Mouse (Mus musculus) midbrain, embryonic 11.5 days (tissue): Measurements from ENCODE around the gene Corin. TPM values are rescaled to one million over a fixed set of nuclear protein-coding genes. Genes with fewer than 3 reads are reported as not detected.

Experiments
- ATAC-seq: fragments of 200-750 bp; cut with Nextera tagmentation; 2 replicates; pipeline ENCODE4 v1.8.0; 2017; ENCODE audit warnings: moderate TSS enrichment, moderate library complexity; ENCODE audit not compliant: low FRiP score
- DNase-seq: peaks from one replicate; pipeline ENCODE4 v3.0.0; 2015; ENCODE audit warnings: low spot score; ENCODE audit errors: missing footprints
- H3K27ac ChIP-seq: fragments of 300-500 bp; sonication (generic); 2 replicates; pipeline ENCODE4 v1.5.1; 2014; ENCODE audit warnings: low read depth, low read length
- H3K27me3 ChIP-seq: fragments of 300-500 bp; sonication (generic); 2 replicates; pipeline ENCODE4 v1.6.1; 2014; ENCODE audit warnings: mild to moderate bottlenecking, low read length, moderate library complexity, mixed read lengths; ENCODE audit not compliant: control insufficient read depth, insufficient read depth
- H3K36me3 ChIP-seq: fragments of 300-500 bp; sonication (generic); 2 replicates; pipeline ENCODE4 v1.6.1; 2014; ENCODE audit warnings: mild to moderate bottlenecking, low read length, moderate library complexity, mixed read lengths; ENCODE audit not compliant: control insufficient read depth, insufficient read depth
- H3K4me1 ChIP-seq: fragments of 300-500 bp; sonication (generic); 2 replicates; pipeline ENCODE4 v1.6.1; 2014; ENCODE audit warnings: low read length; ENCODE audit not compliant: control insufficient read depth, insufficient read depth
- H3K4me2 ChIP-seq: fragments of 300-500 bp; sonication (generic); 2 replicates; pipeline ENCODE4 v1.6.1; 2014; ENCODE audit warnings: mild to moderate bottlenecking, moderate library complexity
- H3K4me3 ChIP-seq: fragments of 300-500 bp; sonication (generic); 2 replicates; pipeline ENCODE4 v1.5.1; 2014; ENCODE audit warnings: low read depth, low read length
- H3K9ac ChIP-seq: fragments of 300-500 bp; sonication (generic); 2 replicates; pipeline ENCODE4 v1.6.1; 2014; ENCODE audit warnings: low read length
- H3K9me3 ChIP-seq: fragments of 300-500 bp; sonication (generic); 2 replicates; pipeline ENCODE4 v1.6.1; 2016; ENCODE audit warnings: low read length; ENCODE audit not compliant: control insufficient read depth
- WGBS: fragments of 180-500 bp; shearing (Covaris S2); extraction: QIAGEN DNeasy Blood & Tissue Kit; methylation state at CpG from one replicate; pipeline ENCODE4 v1.1.7; 2014; 5-methylcytosine and 5-hydroxymethylcytosine counted together
- polyA plus RNA-seq: library from polyadenylated mRNA; unstranded; fragments of >200 nt; fragmentation: Nextera tagmentation; extraction: Ambion mirVana; gene quantifications from 2 replicates; pipeline ENCODE4 v1.2.1, GENCODE M21; 2014

Corin gene
- polyA plus RNA-seq, 1 experiment from 2014 or later, result 7.8 TPM

- ATAC-seq, result no peak
- Histone ChIP-seq H3K27ac (no peak overlapping the region), H3K27me3 (no peaks in the 10 kb centered on the region), H3K9me3 (no peaks in the 10 kb centered on the region), H3K4me3 (no peak overlapping the region), H3K9ac (no peak overlapping the region), H3K4me1 (no peaks in the 10 kb centered on the region), H3K36me3 (no peaks in the 10 kb centered on the region), H3K4me2 (no peak overlapping the region)
- WGBS, result 64% methylated on average over 4 of the region's 4 CpGs
- DNase-seq, result no peak
Measured at GRCm38 (mm10) chr5:72452750-72453149, 51.5 kb downstream of the Corin start.

- H3K36me3 ChIP-seq, result no peaks in the 10 kb centered on the region
- no peaks in the 10 kb centered on the region for H3K9me3 ChIP-seq
- no peak overlapping the region for H3K4me2 ChIP-seq
- DNase-seq, result no peak
- no peak overlapping the region for H3K9ac ChIP-seq
- H3K27ac ChIP-seq, result no peak overlapping the region
- 61% methylated on average over 2 of the region's 2 CpGs for WGBS
- H3K4me3 ChIP-seq, result no peak overlapping the region
- no peaks in the 10 kb centered on the region for H3K4me1 ChIP-seq
- H3K27me3 ChIP-seq, result no peaks in the 10 kb centered on the region
- ATAC-seq, result no peak
Measured at GRCm38 (mm10) chr5:72448846-72449245, 55.4 kb downstream of the Corin start.

- no peaks in the 10 kb centered on the region for H3K36me3 ChIP-seq
- H3K27ac ChIP-seq, result no peak overlapping the region
- H3K27me3 ChIP-seq, result no peaks in the 10 kb centered on the region
- no peaks in the 10 kb centered on the region for H3K4me1 ChIP-seq
- no peak for DNase-seq
- no peak overlapping the region for H3K4me2 ChIP-seq
- H3K9ac ChIP-seq, result no peak overlapping the region
- no peaks in the 10 kb centered on the region for H3K9me3 ChIP-seq
- WGBS, result 92% methylated on average over 11 of the region's 11 CpGs
- no peak overlapping the region for H3K4me3 ChIP-seq
- ATAC-seq, result no peak
Measured at GRCm38 (mm10) chr5:72446104-72446503, 58.2 kb downstream of the Corin start.

GRCm38 (mm10) chr5:72443946-72444345 lies 60.3 kb downstream of the Corin start:
- ATAC-seq, result no peak
- no peak overlapping the region for H3K9ac ChIP-seq
- no peak overlapping the region for H3K4me3 ChIP-seq
- WGBS, result 73% methylated on average over 11 of the region's 11 CpGs
- no peaks in the 10 kb centered on the region for H3K27me3 ChIP-seq
- H3K4me2 ChIP-seq, result no peak overlapping the region
- DNase-seq, result no peak
- H3K4me1 ChIP-seq, result no peaks in the 10 kb centered on the region
- H3K9me3 ChIP-seq, result no peaks in the 10 kb centered on the region
- H3K27ac ChIP-seq, result no peak overlapping the region
- no peaks in the 10 kb centered on the region for H3K36me3 ChIP-seq

- DNase-seq, result no peak
- Histone ChIP-seq H3K9ac (no peak overlapping the region), H3K4me2 (no peak overlapping the region), H3K4me3 (no peak overlapping the region), H3K36me3 (no peaks in the 10 kb centered on the region), H3K27ac (no peak overlapping the region), H3K4me1 (no peaks in the 10 kb centered on the region), H3K27me3 (no peaks in the 10 kb centered on the region), H3K9me3 (no peaks in the 10 kb centered on the region)
- 86% methylated on average over 4 of the region's 4 CpGs for WGBS
- ATAC-seq, result no peak
Measured at GRCm38 (mm10) chr5:72443007-72443406, 61.3 kb downstream of the Corin start.

GRCm38 (mm10) chr5:72441181-72441580 lies 63.1 kb downstream of the Corin start:
- H3K4me1 ChIP-seq, result no peaks in the 10 kb centered on the region
- no peaks in the 10 kb centered on the region for H3K9me3 ChIP-seq
- DNase-seq (no peak), ATAC-seq (no peak)
- 76% methylated on average over 10 of the region's 10 CpGs for WGBS
- no peak overlapping the region for H3K4me3 ChIP-seq
- no peaks in the 10 kb centered on the region for H3K27me3 ChIP-seq
- no peak overlapping the region for H3K4me2 ChIP-seq
- H3K27ac ChIP-seq, result no peak overlapping the region
- H3K9ac ChIP-seq, result no peak overlapping the region
- H3K36me3 ChIP-seq, result no peaks in the 10 kb centered on the region

GRCm38 (mm10) chr5:72435085-72435484 lies 69.2 kb downstream of the Corin start:
- H3K9me3 ChIP-seq, result no peaks in the 10 kb centered on the region
- H3K4me2 ChIP-seq, result no peak overlapping the region
- DNase-seq (no peak), ATAC-seq (no peak)
- no peak overlapping the region for H3K27ac ChIP-seq
- no peaks in the 10 kb centered on the region for H3K4me1 ChIP-seq
- no peaks in the 10 kb centered on the region for H3K27me3 ChIP-seq
- no peak overlapping the region for H3K9ac ChIP-seq
- WGBS, result 93% methylated on average over 11 of the region's 11 CpGs
- no peak overlapping the region for H3K4me3 ChIP-seq
- no peaks in the 10 kb centered on the region for H3K36me3 ChIP-seq

- ATAC-seq (no peak), DNase-seq (peak; percentile 81)
- Histone ChIP-seq H3K27me3 (no peaks in the 10 kb centered on the region), H3K9me3 (no peaks in the 10 kb centered on the region), H3K4me2 (no peak overlapping the region), H3K27ac (no peak overlapping the region), H3K4me1 (no peaks in the 10 kb centered on the region), H3K9ac (no peak overlapping the region), H3K4me3 (no peak overlapping the region), H3K36me3 (no peaks in the 10 kb centered on the region)
- WGBS, result 76% methylated on average over 3 of the region's 3 CpGs
Measured at GRCm38 (mm10) chr5:72431856-72432255, 72.4 kb downstream of the Corin start.

- Histone ChIP-seq H3K4me1 (no peaks in the 10 kb centered on the region), H3K9me3 (no peaks in the 10 kb centered on the region), H3K4me3 (no peak overlapping the region), H3K9ac (no peak overlapping the region), H3K27ac (no peak overlapping the region), H3K36me3 (no peaks in the 10 kb centered on the region), H3K4me2 (no peak overlapping the region), H3K27me3 (no peaks in the 10 kb centered on the region)
- 95% methylated on average over 4 of the region's 4 CpGs for WGBS
- ATAC-seq, result no peak
- DNase-seq, result peak; percentile 56
Measured at GRCm38 (mm10) chr5:72427556-72427955, 76.7 kb downstream of the Corin start.
